Mouse (Mus musculus) embryo, embryonic 10 days (tissue): ENCODE results near the gene Brca2.
A peak's percentile ranks its signal among the peaks of the same experiment; 100 is the strongest.
"Not testable (repeated sequence)": the region's sequence is repeated elsewhere in the genome, so short reads cannot be mapped to it uniquely, and the experiment has no call there.

ENCODE experiments used
- DNase-seq: peaks from one replicate; pipeline ENCODE4 v3.0.0-alpha.2; 2015; ENCODE audit warnings: low spot score

The Brca2 gene

DNA sequence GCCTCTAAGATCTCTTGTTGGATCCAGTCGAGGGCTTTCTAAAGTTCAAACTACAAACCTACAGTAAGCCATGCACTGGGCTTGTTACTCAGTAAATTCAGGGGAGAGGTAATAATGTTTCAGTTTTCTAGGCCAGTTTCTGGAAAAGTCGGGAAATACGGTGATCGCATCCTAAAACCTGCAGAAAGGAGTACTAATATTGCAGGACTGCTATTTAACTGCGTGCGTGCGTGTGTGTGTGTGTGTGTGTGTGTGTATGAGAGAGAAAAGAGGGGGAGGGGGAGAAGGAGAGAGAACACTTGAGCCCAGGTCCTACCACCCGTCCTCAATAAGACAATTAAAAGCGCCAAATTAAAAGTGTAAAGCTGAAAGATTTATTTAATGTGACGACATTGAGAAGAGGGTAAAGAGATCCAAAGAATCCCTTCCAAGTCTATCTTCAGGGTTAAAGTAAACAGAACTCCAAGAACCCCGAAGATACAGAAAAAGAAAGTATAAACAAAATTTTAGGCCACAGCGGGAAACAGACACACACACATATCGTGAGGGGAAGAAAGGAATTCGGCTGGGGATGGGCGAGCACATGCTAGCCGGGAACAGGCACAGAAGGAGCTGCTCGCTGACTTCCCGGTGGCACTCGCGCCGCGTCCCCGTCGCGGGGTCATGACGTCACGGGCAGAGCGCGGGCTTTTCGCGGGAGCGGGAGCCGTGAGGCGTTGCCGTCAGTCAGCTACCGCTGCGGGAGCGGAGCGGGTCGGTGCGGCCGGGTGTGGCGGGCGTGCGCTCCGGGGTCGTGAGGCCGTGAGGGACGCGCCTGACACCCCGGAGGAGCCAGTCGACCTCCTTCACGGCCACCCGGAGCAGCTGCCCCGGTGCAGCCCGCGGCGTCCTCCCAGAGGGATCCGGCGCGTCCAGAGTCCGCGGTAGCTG, at the start of gene Brca2:
Gene Brca2, plus strand, starts transcription at position 694 of the 930 bp plus-strand sequence.
- peak; percentile 93 for DNase-seq

DNA sequence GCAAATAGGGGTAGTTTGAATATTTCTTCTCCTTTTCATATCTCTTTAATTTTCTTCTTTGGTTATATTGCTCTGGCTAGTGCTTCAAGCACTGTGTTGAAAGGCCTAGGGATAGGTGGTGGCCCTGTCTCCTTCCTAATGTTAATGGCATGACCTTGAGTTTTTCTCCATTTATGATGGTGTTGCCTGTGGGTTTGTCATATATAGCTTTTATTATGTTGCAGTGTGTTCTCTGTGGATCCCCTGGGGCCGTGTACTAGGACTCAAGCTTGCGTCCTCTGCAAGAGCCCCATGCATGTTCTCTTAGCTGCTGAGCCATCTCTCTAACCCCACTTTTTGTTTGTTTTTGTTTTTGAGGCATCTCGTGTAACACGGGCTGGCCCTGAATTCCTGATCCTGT, 45.1 kb upstream of the Brca2 start:
- DNase-seq, result no peak

GRCm38 (mm10) chr5:150478612-150479011, 43.8 kb upstream of the Brca2 start:
- no peak for DNase-seq

DNA sequence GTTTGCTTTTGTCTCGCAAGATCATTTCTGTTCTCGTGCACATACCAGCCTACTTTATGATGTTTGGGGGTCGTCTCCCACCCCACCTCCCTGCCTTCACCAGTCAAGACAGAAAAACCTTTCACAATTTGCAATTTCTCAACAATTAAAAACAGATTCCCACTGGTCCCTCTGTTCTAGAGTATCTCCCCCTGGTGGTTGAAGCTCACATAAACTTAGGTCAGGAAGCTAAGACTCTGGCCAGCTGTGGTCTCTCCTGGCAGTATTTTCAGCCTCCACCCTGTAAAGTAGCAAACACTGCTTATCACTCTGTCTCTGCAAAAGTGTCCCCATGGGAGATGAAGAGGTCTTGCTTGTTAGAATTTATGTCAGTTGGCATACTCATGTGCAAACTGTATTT, 37.2 kb upstream of the Brca2 start:
- DNase-seq, result peak; percentile 61

- DNase-seq, result no peak
Measured at GRCm38 (mm10) chr5:150490285-150490684, 32.1 kb upstream of the Brca2 start.

GRCm38 (mm10) chr5:150490821-150491220, 31.6 kb upstream of the Brca2 start:
- no peak for DNase-seq

DNA sequence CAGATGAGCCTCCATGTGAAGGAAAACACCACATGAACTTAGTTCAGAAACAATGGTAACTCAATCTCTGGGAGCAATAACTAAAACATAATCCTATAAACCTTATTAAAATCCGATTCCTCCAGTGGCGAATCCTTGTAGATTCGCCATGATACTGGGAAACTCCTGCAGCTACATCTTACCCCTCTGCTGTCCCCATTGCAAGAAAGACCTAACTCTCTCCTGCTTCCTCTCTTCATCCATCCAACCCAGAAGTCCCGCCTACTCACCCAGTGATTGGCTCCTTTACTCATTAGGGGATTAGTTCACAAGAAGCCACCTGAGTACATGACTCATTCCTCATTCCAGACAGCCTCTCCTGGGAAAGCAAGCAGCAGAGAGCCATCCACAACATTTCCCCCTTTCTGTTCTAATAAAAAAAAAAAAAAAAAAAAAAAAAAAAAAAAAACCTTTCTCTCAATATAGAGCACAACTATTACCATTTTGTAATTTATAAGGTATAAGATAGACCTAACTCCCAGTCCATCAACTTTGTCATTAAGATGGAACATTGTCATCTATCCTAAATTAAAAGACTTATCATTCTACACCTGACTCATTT, 30.8 kb upstream of the Brca2 start:
- not testable (repeated sequence) for DNase-seq

- peak; percentile 45 for DNase-seq
Measured at GRCm38 (mm10) chr5:150495792-150496191, 26.6 kb upstream of the Brca2 start.

DNA sequence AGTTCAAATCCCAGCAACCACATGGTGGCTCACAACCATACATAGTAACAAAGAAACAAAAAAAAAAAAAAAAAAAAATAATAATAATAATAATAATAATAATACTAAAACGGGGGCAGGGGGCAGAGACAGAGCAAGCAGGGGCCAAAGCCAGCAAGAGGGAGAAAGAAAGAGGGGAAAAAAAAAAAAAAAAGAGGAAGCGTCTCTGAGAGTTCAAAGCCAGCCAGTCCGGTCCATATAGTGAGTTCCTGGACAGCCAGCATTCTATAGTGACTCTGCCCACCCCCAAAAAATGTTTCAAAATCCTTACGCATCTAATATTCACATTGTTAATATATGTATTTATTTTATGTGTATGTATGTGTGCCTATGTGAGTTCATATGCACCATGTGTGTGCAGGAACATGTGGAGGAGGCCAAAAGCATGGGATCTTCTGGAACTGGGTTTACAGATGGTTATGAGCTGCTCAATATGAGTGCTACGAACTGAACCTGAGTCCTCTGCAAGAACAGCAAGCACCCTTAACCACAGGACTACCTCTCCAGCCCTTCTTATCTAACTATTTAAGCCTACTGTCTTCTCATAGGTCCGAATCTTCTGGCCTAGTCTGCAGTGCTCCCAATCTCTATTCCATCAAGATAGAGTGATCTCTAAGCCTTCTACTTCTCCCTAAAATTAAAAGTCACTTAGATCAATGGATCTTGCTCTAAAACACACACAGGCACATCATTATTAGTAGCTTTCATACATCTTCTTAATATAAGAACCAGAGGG, 11.8 kb upstream of the Brca2 start:
- DNase-seq, result no peak

DNA sequence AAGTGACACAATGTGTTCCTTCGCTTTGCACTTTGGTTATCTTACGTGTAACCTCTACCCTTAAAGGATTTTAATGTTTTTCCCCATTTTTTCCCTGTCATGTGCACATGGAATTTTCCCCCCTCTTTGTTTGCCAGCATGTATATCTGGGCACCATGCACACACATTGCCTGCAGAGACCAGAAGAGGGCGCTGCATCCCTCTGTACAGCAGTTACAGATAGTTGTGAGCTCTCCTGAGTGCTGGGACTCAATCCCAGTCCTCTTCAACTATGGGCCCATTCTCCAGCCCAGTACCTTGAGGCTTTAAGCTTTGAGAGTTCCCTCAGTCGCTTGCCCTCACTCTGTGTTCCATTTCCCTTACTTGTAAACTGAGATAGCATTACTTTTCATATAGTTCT, 9.2 kb upstream of the Brca2 start:
- no peak for DNase-seq

- no peak for DNase-seq
Measured at GRCm38 (mm10) chr5:150514027-150514426, 8.4 kb upstream of the Brca2 start.

- no peak for DNase-seq
Measured at GRCm38 (mm10) chr5:150518064-150518463, 4.4 kb upstream of the Brca2 start, which contains the start of gene Zar1l. Zar1l (minus strand) TSS chr5:150518164.

DNA sequence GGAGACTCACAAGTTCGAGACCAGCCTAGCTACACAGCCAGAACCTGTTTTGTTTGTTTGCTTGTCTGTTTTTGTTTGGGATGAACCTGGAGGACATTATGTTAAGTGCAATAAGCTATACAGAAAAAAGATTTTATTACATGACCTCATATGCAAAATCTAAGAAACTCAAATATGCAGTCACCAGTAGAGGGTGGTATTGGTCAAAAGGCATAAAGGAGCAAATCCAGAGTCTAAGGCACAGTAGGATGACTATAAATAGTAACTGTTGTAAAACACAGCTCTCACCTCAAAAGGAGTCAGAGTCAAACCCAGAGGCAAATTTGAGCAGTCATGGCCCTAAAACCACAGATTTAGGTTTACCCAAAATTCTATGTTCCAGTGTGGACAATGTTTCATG, 2.9 kb upstream of the Brca2 start:
- no peak for DNase-seq

DNA sequence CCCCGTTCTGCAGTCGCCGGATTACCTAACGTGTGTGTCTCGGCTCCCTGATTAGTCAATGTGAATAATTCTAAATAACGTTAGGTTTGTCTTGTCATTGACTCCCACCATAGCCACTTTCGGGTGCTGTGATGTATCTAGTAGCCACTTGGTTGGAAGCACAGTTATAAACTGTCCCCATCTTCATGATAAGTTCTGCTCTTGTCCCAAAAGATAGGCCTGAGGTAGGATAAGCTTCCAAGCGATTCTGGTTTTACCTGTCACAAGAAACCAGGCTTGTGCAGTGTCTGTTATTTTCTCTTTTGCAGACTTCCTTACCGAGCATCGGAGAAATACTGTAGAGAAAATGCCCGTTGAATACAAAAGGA, 421 bp downstream of the Brca2 start:
- DNase-seq, result no peak

GRCm38 (mm10) chr5:150525239-150525638, 2.8 kb downstream of the Brca2 start:
- no peak for DNase-seq

DNA sequence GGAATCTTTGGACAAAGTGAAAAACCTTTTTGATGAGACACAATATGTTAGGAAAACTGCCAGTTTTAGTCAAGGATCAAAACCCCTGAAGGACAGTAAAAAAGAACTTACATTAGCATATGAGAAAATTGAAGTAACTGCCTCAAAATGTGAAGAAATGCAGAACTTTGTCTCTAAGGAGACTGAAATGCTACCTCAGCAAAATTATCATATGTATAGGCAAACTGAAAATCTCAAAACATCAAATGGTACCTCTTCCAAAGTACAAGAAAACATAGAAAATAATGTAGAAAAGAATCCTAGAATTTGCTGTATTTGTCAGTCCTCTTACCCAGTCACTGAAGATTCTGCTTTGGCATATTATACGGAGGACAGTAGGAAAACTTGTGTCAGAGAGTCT, 18.9 kb downstream of the Brca2 start:
- no peak for DNase-seq

DNA sequence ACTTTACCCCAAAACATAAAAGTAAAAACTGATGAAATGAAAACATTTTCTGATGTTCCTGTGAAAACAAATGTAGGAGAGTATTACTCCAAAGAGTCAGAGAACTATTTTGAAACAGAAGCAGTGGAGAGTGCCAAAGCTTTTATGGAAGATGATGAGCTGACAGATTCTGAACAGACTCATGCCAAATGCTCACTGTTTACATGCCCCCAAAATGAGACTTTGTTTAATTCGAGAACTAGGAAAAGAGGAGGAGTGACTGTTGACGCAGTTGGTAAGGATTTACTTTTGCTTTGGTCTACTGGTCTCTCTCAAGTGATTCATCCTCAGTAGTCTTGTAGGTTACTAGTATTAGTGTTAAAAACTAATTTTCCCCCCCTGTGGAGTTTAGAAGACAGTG, 20.8 kb downstream of the Brca2 start:
- no peak for DNase-seq

GRCm38 (mm10) chr5:150551637-150552036, 29.2 kb downstream of the Brca2 start:
- no peak for DNase-seq

- no peak for DNase-seq
Measured at GRCm38 (mm10) chr5:150559519-150560103, 37.2 kb downstream of the Brca2 start.

GRCm38 (mm10) chr5:150560851-150561250, 38.4 kb downstream of the Brca2 start:
- no peak for DNase-seq

GRCm38 (mm10) chr5:150561376-150561775, 38.9 kb downstream of the Brca2 start:
- no peak for DNase-seq

DNA sequence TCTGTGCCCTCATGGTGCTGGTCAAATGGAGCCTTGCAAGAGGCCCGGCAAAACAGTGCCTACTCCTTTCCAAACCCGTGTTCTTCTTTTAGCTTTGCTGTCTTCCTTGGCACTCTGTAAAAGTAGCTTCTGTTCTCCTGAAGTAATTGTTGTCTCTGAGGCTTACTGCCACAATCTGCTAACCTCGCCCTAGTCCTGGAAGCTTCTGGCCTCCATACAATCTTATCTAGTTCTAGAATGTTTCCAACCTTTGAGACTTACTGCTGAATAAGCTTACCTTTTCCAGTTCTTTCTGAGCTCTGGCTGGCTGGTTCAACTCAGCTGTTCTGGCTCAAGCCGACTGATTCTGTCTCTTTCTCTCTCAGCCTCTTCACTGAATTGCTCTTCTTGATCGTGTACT, 39.4 kb downstream of the Brca2 start:
- DNase-seq, result no peak
